Mouse (Mus musculus): ENCODE measurements around the gene Cbs. TPM values are rescaled to one million over a fixed set of nuclear protein-coding genes. Genes with fewer than 3 reads are reported as not detected.

The Cbs gene
- polyA plus RNA-seq, 1 experiment from 2014 or later: 17.1 TPM

GRCm38 (mm10) chr17:31580344-31580743, 56.7 kb downstream of the Cbs start:
- no peak overlapping the region for H3K4me2 ChIP-seq (ENCODE audit: low read length)
- peaks cover 11% of the 10 kb centered on the region for H3K4me1 ChIP-seq (ENCODE audit: control insufficient read depth, insufficient read depth, low read depth, low read length)
- 0 out of 2 replicates have a peak, but pooled peaks have one; percentile 28 for ATAC-seq
- H3K27ac ChIP-seq (ENCODE audit: low read depth, low read length): no peak overlapping the region
- WGBS: 30% methylated on average over 3 of the region's 3 CpGs
- no peaks in the 10 kb centered on the region for H3K36me3 ChIP-seq (ENCODE audit: control insufficient read depth, insufficient read depth, low read length)
- no peaks in the 10 kb centered on the region for H3K27me3 ChIP-seq (replicated peaks; ENCODE audit: control insufficient read depth, insufficient read depth, low read length)
- no peak overlapping the region for H3K4me3 ChIP-seq (ENCODE audit: low read length)
- H3K9me3 ChIP-seq (ENCODE audit: control insufficient read depth, low read length): no peaks in the 10 kb centered on the region
- no peak overlapping the region for H3K9ac ChIP-seq (ENCODE audit: low read depth, low read length)

GRCm38 (mm10) chr17:31576394-31577175, 60.5 kb downstream of the Cbs start:
- H3K9me3 ChIP-seq (ENCODE audit: control insufficient read depth, low read length): no peaks in the 10 kb centered on the region
- ATAC-seq: no peak
- 77% methylated on average over 10 of the region's 10 CpGs for WGBS
- no peak overlapping the region for H3K4me3 ChIP-seq (ENCODE audit: low read length)
- H3K4me1 ChIP-seq (ENCODE audit: control insufficient read depth, insufficient read depth, low read depth, low read length): peaks cover 11% of the 10 kb centered on the region
- no peak overlapping the region for H3K4me2 ChIP-seq (ENCODE audit: low read length)
- no peaks in the 10 kb centered on the region for H3K27me3 ChIP-seq (replicated peaks; ENCODE audit: control insufficient read depth, insufficient read depth, low read length)
- H3K9ac ChIP-seq (ENCODE audit: low read depth, low read length): no peak overlapping the region
- no peaks in the 10 kb centered on the region for H3K36me3 ChIP-seq (ENCODE audit: control insufficient read depth, insufficient read depth, low read length)
- no peak overlapping the region for H3K27ac ChIP-seq (ENCODE audit: low read depth, low read length)

GRCm38 (mm10) chr17:31574662-31575061, 62.4 kb downstream of the Cbs start:
- Histone ChIP-seq H3K9me3 (ENCODE audit: control insufficient read depth, low read length) (no peaks in the 10 kb centered on the region), H3K4me1 (ENCODE audit: control insufficient read depth, insufficient read depth, low read depth, low read length) (no peaks in the 10 kb centered on the region; the same call in 1 of the 2 replicates), H3K27ac (ENCODE audit: low read depth, low read length) (no peak overlapping the region), H3K9ac (ENCODE audit: low read depth, low read length) (no peak overlapping the region), H3K36me3 (ENCODE audit: control insufficient read depth, insufficient read depth, low read length) (no peaks in the 10 kb centered on the region), H3K4me3 (ENCODE audit: low read length) (no peak overlapping the region), H3K4me2 (ENCODE audit: low read length) (no peak overlapping the region), H3K27me3 (replicated peaks; ENCODE audit: control insufficient read depth, insufficient read depth, low read length) (no peaks in the 10 kb centered on the region)
- WGBS: 83% methylated on average over 7 of the region's 7 CpGs
- no peak for ATAC-seq

GRCm38 (mm10) chr17:31571689-31572088, 65.3 kb downstream of the Cbs start:
- no peak overlapping the region for H3K4me2 ChIP-seq (ENCODE audit: low read length)
- H3K9ac ChIP-seq (ENCODE audit: low read depth, low read length): no peak overlapping the region
- no peak for ATAC-seq
- WGBS: 74% methylated on average over 5 of the region's 5 CpGs
- no peak overlapping the region for H3K4me3 ChIP-seq (ENCODE audit: low read length)
- no peaks in the 10 kb centered on the region for H3K36me3 ChIP-seq (ENCODE audit: control insufficient read depth, insufficient read depth, low read length)
- H3K27me3 ChIP-seq (replicated peaks; ENCODE audit: control insufficient read depth, insufficient read depth, low read length): no peaks in the 10 kb centered on the region
- peaks cover 26% of the 10 kb centered on the region for H3K4me1 ChIP-seq (ENCODE audit: control insufficient read depth, insufficient read depth, low read depth, low read length)
- H3K27ac ChIP-seq (ENCODE audit: low read depth, low read length): no peak overlapping the region
- H3K9me3 ChIP-seq (ENCODE audit: control insufficient read depth, low read length): no peaks in the 10 kb centered on the region

- H3K4me2 ChIP-seq (ENCODE audit: low read length): no peak overlapping the region
- H3K4me1 ChIP-seq (ENCODE audit: control insufficient read depth, insufficient read depth, low read depth, low read length): peaks cover 34% of the 10 kb centered on the region
- no peak overlapping the region for H3K9ac ChIP-seq (ENCODE audit: low read depth, low read length)
- 90% methylated on average over 9 of the region's 9 CpGs for WGBS
- H3K27me3 ChIP-seq (replicated peaks; ENCODE audit: control insufficient read depth, insufficient read depth, low read length): no peaks in the 10 kb centered on the region
- H3K9me3 ChIP-seq (ENCODE audit: control insufficient read depth, low read length): no peaks in the 10 kb centered on the region
- no peak for ATAC-seq
- H3K36me3 ChIP-seq (ENCODE audit: control insufficient read depth, insufficient read depth, low read length): no peaks in the 10 kb centered on the region
- no peak overlapping the region for H3K27ac ChIP-seq (ENCODE audit: low read depth, low read length)
- H3K4me3 ChIP-seq (ENCODE audit: low read length): no peak overlapping the region
Observed at GRCm38 (mm10) chr17:31570321-31570925, 66.6 kb downstream of the Cbs start.

- Histone ChIP-seq H3K27me3 (replicated peaks; ENCODE audit: control insufficient read depth, insufficient read depth, low read length) (no peaks in the 10 kb centered on the region), H3K4me1 (ENCODE audit: control insufficient read depth, insufficient read depth, low read depth, low read length) (peaks cover 34% of the 10 kb centered on the region), H3K27ac (ENCODE audit: low read depth, low read length) (no peak overlapping the region), H3K36me3 (ENCODE audit: control insufficient read depth, insufficient read depth, low read length) (no peaks in the 10 kb centered on the region), H3K4me3 (ENCODE audit: low read length) (no peak overlapping the region), H3K9me3 (ENCODE audit: control insufficient read depth, low read length) (no peaks in the 10 kb centered on the region), H3K4me2 (ENCODE audit: low read length) (no peak overlapping the region), H3K9ac (ENCODE audit: low read depth, low read length) (no peak overlapping the region)
- ATAC-seq: no peak
- 97% methylated on average over 1 of the region's 1 CpGs for WGBS
Observed at GRCm38 (mm10) chr17:31569756-31570155, 67.3 kb downstream of the Cbs start.

- 64% methylated on average over 6 of the region's 6 CpGs for WGBS
- ATAC-seq: no peak
- Histone ChIP-seq H3K36me3 (ENCODE audit: control insufficient read depth, insufficient read depth, low read length) (no peaks in the 10 kb centered on the region), H3K4me1 (ENCODE audit: control insufficient read depth, insufficient read depth, low read depth, low read length) (peaks cover 37% of the 10 kb centered on the region), H3K9ac (ENCODE audit: low read depth, low read length) (peak overlapping the region; percentile 93), H3K27ac (ENCODE audit: low read depth, low read length) (peak overlapping the region; percentile 100), H3K4me2 (ENCODE audit: low read length) (peak overlapping the region; percentile 87), H3K4me3 (ENCODE audit: low read length) (peak overlapping the region; percentile 63), H3K27me3 (replicated peaks; ENCODE audit: control insufficient read depth, insufficient read depth, low read length) (no peaks in the 10 kb centered on the region), H3K9me3 (ENCODE audit: control insufficient read depth, low read length) (no peaks in the 10 kb centered on the region)
Observed at GRCm38 (mm10) chr17:31566276-31566675, 70.8 kb downstream of the Cbs start.

- peak overlapping the region; percentile 100 for H3K27ac ChIP-seq (ENCODE audit: low read depth, low read length)
- H3K4me1 ChIP-seq (ENCODE audit: control insufficient read depth, insufficient read depth, low read depth, low read length): peaks cover 37% of the 10 kb centered on the region
- H3K9me3 ChIP-seq (ENCODE audit: control insufficient read depth, low read length): no peaks in the 10 kb centered on the region
- no peaks in the 10 kb centered on the region for H3K27me3 ChIP-seq (replicated peaks; ENCODE audit: control insufficient read depth, insufficient read depth, low read length)
- WGBS: under 1% methylated on average over 76 of the region's 88 CpGs
- H3K36me3 ChIP-seq (ENCODE audit: control insufficient read depth, insufficient read depth, low read length): no peaks in the 10 kb centered on the region
- peak overlapping the region; percentile 87 for H3K4me2 ChIP-seq (ENCODE audit: low read length)
- H3K9ac ChIP-seq (ENCODE audit: low read depth, low read length): peak overlapping the region; percentile 93
- peak; percentile 58 for ATAC-seq
- H3K4me3 ChIP-seq (ENCODE audit: low read length): peak overlapping the region; percentile 63
Observed at GRCm38 (mm10) chr17:31565141-31566056, 71.6 kb downstream of the Cbs start.

- H3K4me3 ChIP-seq (ENCODE audit: low read length): peak overlapping the region; percentile 63
- WGBS: 1% methylated on average over 11 of the region's 44 CpGs
- H3K36me3 ChIP-seq (ENCODE audit: control insufficient read depth, insufficient read depth, low read length): no peaks in the 10 kb centered on the region
- H3K9ac ChIP-seq (ENCODE audit: low read depth, low read length): peak overlapping the region; percentile 93
- peak overlapping the region; percentile 87 for H3K4me2 ChIP-seq (ENCODE audit: low read length)
- no peaks in the 10 kb centered on the region for H3K27me3 ChIP-seq (replicated peaks; ENCODE audit: control insufficient read depth, insufficient read depth, low read length)
- no peak for ATAC-seq
- H3K27ac ChIP-seq (ENCODE audit: low read depth, low read length): peak overlapping the region; percentile 100
- H3K4me1 ChIP-seq (ENCODE audit: control insufficient read depth, insufficient read depth, low read depth, low read length): peaks cover 37% of the 10 kb centered on the region
- no peaks in the 10 kb centered on the region for H3K9me3 ChIP-seq (ENCODE audit: control insufficient read depth, low read length)
Observed at GRCm38 (mm10) chr17:31564858-31565140, 72.2 kb downstream of the Cbs start.
